Mouse (Mus musculus) heart, adult 11 months (tissue): ENCODE results near the gene Wdfy4.

Experiments used
- DNase-seq: peaks from one replicate; pipeline ENCODE4 v3.0.0; 2022

Gene Wdfy4

DNA sequence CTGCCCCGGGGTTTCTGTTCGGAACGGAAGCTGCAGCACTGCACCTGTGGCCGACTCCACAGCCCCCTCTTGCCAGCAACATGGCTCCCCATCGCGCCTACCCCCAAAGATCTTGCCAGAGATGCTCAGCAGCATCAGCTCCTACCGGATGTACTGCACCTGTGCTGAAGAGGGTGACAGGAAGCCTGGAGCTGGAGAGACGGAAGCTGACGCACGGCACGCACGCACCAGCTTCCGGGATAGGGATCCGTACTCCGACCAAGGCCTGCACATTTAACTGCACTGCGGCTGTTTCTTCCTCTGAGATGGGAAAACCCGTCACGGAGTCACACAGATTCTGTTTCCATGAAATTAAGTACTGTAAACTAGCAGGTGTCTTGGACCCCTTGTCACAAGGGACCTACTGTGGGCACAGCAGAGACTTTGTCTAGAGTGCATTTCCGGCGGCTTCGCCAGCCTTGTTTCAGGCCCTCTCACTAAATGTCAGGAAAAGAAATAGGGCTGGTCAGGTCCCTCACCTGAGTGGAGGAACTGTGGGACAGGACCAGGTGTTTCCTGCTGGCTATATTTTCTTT, 4.6 kb upstream of the Wdfy4 start:
- peak; percentile 49 for DNase-seq

- peak; percentile 71 for DNase-seq
These were observed 3.9 kb upstream of the Wdfy4 start for GRCm38 (mm10) chr14:33189230-33189629.

DNA sequence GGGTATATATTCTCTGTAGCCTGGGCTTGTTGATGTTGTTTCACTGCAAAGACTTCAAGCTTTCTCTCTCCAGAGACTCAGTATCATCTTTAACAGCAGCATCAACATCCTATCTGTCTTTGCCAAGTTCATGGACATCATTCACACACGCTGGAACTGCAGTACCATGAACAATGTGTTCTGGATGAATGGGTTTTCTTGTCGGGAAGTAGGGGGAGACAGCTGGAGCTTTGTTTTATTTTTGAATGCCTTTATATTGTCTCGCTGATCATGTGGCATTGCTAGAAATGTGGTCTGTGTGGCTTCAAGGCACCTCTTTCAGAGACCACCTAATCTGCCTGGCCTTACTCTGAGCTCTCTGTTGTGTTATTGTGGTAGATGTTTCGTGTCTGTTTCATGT, 1.9 kb upstream of the Wdfy4 start:
- DNase-seq: peak; percentile 19

GRCm38 (mm10) chr14:33180102-33180501, 5.2 kb downstream of the Wdfy4 start:
- no peak for DNase-seq

DNA sequence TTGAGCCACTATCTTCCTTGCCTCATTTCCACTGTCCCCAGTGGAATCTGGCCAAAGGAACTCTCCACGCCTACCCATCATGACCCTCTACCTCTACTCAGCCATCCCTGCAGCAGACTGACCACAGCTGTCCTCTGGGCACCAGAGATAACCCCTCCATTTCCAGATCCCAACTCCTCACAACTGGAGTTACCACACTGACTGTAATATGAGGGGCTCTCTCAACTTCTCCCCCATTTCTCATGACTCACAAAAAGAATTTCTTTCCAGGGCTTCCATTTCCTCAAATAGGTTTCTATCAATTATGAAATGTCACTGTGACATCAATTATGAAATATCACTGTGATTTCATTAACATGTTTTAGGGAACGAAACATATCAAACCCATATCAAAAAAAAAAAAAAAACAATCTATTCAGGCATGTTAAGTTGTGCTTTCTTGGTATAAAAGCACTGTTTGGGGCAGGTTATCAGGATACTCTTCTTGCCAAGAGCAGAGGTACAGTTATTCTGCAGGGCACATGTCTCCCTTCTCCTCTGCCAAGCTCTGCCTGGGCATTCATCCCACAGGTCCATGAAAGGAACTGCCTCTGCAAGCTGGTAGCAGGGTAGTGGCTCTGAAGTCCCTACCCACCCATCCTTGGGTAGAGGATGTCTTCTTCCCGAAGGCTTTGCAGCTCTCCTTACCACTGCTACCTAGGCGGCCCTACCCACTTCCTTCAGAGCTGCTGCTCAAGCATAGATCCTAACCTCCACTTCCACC, 10.1 kb downstream of the Wdfy4 start:
- DNase-seq: peak; percentile 92

DNA sequence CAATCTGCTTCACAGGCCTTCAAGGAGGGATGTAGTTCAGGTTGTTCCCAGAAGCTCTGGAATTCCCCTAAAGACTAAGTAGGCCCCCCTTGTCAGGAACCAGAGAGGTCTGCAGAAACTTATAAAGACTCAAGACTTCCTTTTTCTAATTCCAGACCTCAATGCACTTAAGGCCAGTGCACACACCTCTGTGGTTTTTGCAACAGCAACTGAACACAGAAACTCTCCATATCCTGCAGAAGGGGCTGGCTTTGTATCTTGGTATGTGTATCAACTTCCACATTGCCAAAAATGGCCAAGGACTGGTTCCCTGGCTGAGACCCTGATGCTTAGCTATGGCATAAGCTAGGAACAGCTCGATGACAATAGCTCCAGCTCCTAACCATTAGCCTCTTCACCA, 13.4 kb downstream of the Wdfy4 start:
- DNase-seq: no peak

DNA sequence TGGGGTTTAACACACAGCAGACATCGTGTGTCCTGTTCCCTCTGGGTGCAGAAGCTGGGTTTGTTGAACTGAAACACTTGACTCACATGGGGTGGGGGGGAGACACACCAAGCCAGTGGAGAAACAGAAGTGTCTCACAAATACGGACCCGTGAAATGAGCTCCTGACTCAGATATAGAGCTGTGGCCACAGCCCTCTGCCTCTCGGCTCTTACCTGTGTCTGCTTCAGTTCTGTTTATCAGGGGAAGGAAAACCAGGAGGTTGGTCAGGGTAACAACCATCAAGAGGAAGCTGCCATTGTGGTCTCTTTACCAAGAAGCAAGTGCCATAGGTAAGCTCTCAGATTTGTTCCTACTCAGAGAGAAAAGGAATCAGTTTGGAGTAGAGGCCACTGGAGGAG, 16.6 kb downstream of the Wdfy4 start:
- DNase-seq: no peak

DNA sequence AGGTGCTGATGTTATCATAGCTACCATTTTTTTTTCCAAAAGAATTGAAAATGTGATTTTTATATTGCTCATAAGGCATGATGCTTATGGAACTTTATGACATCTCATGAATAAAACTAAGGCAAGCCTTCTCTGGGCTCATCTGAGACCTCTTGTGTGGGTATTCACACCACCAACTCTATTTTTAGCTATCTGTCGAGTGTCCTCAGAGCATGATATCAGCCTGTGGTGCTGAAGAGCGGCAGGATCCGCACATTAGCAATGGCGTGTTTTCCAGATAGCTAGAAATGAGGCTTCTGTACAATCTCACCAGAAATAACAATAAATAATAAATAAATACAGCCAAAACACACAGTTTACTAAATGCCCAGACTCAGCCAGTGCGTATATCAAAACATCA, 23.1 kb downstream of the Wdfy4 start:
- no peak for DNase-seq

- no peak for DNase-seq
These were observed 27.0 kb downstream of the Wdfy4 start for GRCm38 (mm10) chr14:33158268-33158667.

GRCm38 (mm10) chr14:33152941-33153340, 32.4 kb downstream of the Wdfy4 start:
- DNase-seq: no peak

DNA sequence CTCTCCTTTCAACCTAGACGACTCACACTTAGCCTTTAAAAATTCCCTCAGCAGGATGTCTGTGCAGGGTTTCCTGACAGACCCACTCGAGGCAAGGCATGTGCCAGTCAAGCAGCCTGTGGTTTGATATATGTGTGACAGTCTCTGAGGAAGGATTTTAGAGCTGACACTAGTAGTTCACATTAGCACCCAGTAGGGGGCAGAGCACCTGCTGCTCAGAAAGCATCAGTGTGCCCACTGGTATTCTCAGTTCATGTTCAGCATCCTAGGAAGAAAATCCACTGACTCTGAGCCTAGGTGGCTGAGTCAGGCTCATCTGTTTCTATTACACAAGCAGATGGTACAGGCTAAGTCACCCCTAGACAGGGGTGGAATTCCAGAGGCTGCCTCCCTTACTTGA, 39.0 kb downstream of the Wdfy4 start:
- DNase-seq: no peak

DNA sequence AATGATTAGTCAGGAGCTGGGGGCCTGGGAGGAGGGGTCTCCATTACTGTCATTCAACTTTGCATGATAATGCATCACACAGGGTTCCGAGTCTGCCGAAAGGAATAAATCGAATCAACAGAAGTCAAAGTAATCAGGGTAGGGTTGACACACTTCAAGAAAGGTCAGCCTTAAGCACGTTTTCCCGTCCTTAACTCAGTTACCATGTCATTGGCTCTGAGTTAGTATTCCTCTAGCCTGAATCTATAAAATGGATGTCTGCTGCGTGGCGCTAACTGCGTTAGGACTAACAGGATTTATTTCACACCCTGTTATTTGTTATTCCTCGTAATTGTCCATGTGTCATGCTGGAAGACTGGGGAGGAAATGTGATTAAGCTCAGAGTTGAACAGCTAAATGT, 48.5 kb downstream of the Wdfy4 start:
- DNase-seq: no peak

GRCm38 (mm10) chr14:33135170-33135569, 50.1 kb downstream of the Wdfy4 start:
- no peak for DNase-seq

DNA sequence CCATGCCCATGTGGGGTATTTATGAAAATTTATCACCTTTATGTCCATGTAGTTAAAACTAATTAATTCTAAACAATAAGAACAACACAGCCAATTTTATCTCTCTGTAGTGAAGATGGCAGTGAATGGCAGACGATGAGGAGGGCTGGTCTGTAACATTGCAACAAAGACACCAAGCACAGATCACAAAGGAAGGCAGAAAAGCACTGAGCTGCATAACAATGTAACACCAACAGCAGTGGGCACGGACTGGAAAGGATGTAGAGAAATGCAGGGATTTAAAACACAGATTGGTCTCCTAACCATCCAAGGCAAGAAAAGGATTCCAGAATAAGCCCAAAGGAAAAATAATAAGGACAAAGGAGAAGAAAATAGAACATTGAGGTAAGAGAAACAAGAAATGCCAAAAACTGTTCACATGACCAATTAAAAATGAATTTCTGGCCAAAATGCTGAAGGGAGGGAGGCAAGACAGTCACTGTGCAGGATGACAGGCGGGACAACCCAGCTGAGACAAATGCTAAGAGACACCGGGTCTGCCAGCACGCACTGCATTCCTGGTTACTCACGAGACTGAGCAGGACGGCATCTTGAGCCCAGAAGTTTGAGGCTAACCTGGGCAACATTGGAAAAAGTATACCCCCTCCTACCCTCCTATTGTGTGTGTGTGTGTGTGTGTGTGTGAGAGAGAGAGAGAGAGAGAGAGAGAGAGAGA, 54.1 kb downstream of the Wdfy4 start:
- DNase-seq: no peak

- no peak for DNase-seq
These were observed 68.7 kb downstream of the Wdfy4 start for GRCm38 (mm10) chr14:33116590-33116989.

- DNase-seq: peak; percentile 79
These were observed 80.5 kb downstream of the Wdfy4 start for GRCm38 (mm10) chr14:33104809-33105208.

DNA sequence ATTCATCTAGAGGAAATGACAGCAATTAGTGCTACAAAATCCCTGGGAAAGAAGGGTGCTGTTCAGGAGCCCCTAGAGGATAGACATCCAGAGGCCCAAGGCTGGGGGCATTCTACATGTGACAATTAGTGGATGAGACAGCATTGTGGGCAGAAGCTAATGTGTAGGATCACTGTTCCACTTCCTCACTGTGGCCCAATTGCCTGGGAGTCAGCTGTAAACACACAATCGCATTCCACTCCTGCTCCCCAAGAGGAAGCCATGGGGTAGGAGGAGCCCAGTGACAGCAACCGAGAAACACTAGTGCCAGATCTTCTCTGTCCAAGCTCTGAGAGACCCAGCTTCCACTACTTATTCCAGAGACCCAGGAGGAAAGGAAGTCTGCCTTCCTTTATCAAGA, 83.7 kb downstream of the Wdfy4 start:
- peak; percentile 71 for DNase-seq

DNA sequence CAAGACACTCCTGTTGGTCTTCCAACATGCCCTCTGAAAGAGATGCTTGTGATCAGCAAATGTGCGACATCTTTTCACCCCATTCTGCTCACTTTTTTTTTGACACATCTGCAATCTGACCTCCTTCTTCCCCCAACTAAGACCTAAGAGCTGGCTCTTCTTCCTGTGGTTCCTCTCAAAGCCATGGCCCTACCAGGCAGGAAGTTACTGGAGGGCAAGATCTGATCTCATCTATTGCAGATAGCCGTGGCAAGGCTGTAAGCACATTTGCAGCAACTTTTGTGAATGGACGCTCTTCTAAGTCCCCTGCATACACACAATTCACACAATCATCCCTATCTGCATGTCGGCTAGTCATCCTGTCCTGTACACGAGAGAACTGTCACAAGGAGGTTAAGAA, 85.4 kb downstream of the Wdfy4 start:
- DNase-seq: peak; percentile 51

DNA sequence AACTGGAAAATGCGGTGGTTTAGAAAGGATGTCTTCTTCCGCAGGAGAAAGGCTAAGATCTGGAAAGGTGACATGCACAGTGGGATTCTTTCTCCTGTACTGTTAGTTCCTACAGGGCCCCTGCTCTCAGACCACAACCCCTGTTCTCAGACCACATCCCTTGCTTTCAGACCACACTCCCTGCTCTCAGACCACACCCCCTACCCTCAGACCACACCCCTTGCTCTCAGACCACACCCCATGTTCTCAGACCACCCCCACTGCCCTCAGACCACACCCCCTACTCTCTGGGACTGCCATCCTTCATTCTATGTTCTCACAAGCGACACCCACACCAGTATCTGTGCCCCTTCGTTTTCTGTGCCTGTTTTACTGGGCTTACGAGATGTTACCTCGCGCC, 86.2 kb downstream of the Wdfy4 start:
- peak; percentile 59 for DNase-seq

GRCm38 (mm10) chr14:33096462-33096861, 88.8 kb downstream of the Wdfy4 start:
- DNase-seq: no peak

- no peak for DNase-seq
These were observed 102.0 kb downstream of the Wdfy4 start for GRCm38 (mm10) chr14:33083326-33083725.

GRCm38 (mm10) chr14:33082301-33082700, 103.0 kb downstream of the Wdfy4 start:
- peak; percentile 82 for DNase-seq

DNA sequence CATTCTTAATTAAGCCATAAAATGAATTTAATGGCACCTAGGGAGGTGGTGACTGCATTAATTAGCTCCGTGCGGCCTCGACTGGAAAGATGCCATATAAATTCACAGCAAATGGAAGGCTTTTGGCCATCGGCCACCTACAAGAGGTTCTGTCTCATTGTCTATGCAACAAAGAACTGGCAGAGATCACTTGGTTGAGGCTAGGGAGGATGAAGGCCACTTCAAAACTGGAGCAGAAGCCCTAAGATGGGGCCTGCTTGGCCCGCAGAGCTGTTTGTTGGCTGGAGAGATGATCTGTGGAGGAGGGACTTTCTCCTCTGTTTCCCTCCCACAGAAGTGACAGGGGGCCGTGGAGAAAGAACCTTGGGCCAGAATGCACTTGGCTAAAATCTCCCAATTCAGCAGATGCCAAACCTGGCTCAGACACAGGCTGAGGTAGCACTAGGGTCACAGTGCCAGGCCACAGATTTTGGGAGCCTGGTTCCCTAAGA, 103.9 kb downstream of the Wdfy4 start:
- DNase-seq: peak; percentile 74

- peak; percentile 44 for DNase-seq
These were observed 106.7 kb downstream of the Wdfy4 start for GRCm38 (mm10) chr14:33078596-33078995.
